Mouse (Mus musculus) lung, adult 2 months (tissue): ENCODE data around the gene Ift43. TPM values are rescaled to one million over a fixed set of nuclear protein-coding genes. Genes with fewer than 3 reads are reported as not detected.

Experiments
- DNase-seq: peaks from one replicate; pipeline ENCODE4 v3.0.0; 2022
- H3K4me1 ChIP-seq: fragments of 200-500 bp; 2 replicates; pipeline ENCODE4 v1.6.1; 2011; ENCODE audit warnings: low read length; ENCODE audit not compliant: control insufficient read depth, insufficient read depth
- H3K4me3 ChIP-seq: fragments of 200-500 bp; replicated peaks from 2 replicates; pipeline ENCODE3; 2011; ENCODE audit warnings: low read depth, mild to moderate bottlenecking, control low read depth, low read length; ENCODE audit errors: extremely low read depth
- CTCF ChIP-seq: fragments of 200-500 bp; IDR thresholded peaks from 2 replicates; pipeline ENCODE4 v1.5.1; 2011; ENCODE audit warnings: mild to moderate bottlenecking, low read length, control low read depth; ENCODE audit not compliant: insufficient read depth
- POLR2A ChIP-seq: fragments of 200-500 bp; IDR thresholded peaks from 2 replicates; pipeline ENCODE4 v1.6.1; 2011; ENCODE audit warnings: low read depth, mild to moderate bottlenecking, control low read depth, low read length, borderline replicate concordance; ENCODE audit errors: extremely low read depth
- WGBS: fragments of 180-500 bp; shearing (Covaris S2); methylation state at CpG from one replicate; pipeline ENCODE4 v1.1.7; 2018; 5-methylcytosine and 5-hydroxymethylcytosine counted together
- polyA plus RNA-seq: library from polyadenylated mRNA; depleted of rRNA; stranded (reverse); fragments of >200 nt; gene quantifications from 2 replicates; pipeline ENCODE4 v1.2.3, GENCODE M21; 2012

Gene Ift43
- polyA plus RNA-seq, 1 experiment = 49.6 TPM

DNA sequence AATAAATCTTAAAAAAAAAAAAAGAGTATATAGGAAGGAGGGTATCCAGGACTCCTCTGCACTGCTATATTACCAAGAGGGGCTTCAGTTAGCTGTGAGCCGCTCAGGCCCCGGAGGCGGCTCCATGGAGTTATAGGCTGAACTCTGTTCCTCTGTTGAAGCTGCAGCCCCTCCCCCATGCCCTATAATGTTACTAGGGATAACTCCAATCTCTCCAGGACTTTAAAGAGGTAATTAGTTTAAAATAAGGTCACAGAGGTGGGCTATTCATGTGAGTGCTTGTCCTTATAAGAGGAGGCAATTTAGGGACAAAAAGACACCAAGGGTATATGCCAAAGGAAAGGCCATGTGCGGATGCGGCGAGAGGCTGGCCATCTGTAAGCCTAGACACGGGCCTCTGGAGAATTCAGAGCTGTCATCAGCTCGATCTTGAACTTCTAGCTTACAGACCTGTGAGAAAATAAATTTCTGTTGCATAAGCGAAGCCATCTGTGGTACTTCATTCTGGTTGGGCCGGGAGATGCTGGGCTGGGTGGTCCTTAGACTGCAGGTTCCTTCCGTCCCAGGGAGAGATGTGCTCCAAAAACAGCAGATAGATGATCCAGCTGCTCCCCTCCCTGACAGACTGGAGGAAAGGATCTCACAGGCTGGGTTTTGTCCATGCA is 94.5 kb downstream of the Ift43 start:
- DNase-seq = no peak
- 79% methylated on average over 11 of the region's 11 CpGs for WGBS
- H3K4me1 ChIP-seq = no peaks in the 10 kb centered on the region
- TF ChIP-seq CTCF = no peak
- TF ChIP-seq POLR2A = no peak
- no peak overlapping the region for H3K4me3 ChIP-seq

GRCm38 (mm10) chr12:86179266-86179665 is 96.9 kb downstream of the Ift43 start:
- no peak for DNase-seq
- 72% methylated on average over 7 of the region's 7 CpGs for WGBS
- TF ChIP-seq CTCF = no peak
- TF ChIP-seq POLR2A = no peak
- Histone ChIP-seq H3K4me3 (no peak overlapping the region), H3K4me1 (no peaks in the 10 kb centered on the region)

DNA sequence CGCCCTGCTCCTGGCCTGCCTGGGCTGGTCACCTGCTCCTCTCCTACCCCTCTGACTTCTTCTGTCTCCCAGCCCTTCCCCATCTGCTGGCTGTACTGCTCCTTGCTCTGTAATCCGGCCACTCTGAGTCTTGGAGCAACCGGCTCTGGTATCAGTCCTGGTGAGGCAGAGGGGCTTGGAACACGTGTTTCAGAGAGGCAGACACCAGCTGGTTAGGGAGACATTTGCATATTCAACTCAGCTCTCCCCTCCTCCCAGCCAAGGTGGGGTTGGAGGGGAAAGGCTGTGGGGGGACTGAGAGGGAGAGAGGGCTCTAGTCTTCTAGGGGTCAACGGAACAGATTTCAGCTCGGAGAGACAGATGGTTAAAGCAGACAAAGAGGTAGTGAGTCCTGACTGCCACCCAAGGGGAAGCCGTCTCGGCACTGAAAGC is 99.0 kb downstream of the Ift43 start:
- H3K4me3 ChIP-seq = no peak overlapping the region

GRCm38 (mm10) chr12:86181879-86182278 is 99.5 kb downstream of the Ift43 start:
- no peak for TF ChIP-seq POLR2A
- TF ChIP-seq CTCF = no peak
- Histone ChIP-seq H3K4me1 (no peaks in the 10 kb centered on the region), H3K4me3 (no peak overlapping the region)
- DNase-seq = no peak
- 49% methylated on average over 2 of the region's 2 CpGs for WGBS

More for the DNA sequence above, 99.0 kb downstream of the Ift43 start:
- no peak for DNase-seq
- WGBS = 35% methylated on average over 8 of the region's 8 CpGs
- no peak for TF ChIP-seq CTCF
- no peak for TF ChIP-seq POLR2A
- H3K4me1 ChIP-seq = no peaks in the 10 kb centered on the region

GRCm38 (mm10) chr12:86182414-86182813 is 100.1 kb downstream of the Ift43 start:
- Histone ChIP-seq H3K4me1 (no peaks in the 10 kb centered on the region), H3K4me3 (no peak overlapping the region)
- DNase-seq = no peak
- WGBS = 75% methylated on average over 1 of the region's 1 CpGs
- no peak for TF ChIP-seq POLR2A
- no peak for TF ChIP-seq CTCF

DNA sequence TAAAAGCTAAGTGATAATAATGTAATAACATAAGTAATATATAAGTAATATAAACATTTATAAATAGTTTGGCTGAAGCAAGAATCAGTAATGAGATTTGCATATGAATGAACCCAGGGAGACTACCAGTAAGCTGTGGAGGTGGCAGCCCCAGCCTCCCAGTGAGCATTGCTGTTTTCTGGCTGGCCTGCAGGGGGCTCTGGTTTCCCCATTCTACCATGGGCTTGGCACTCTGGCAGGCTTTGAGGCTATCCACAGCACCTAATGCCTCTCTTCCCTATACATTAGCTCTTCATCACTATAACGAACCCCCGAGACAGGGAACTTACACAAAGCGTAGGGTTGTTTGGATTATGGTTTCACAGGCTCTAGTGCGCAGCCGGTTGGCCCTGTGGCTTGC is 105.8 kb downstream of the Ift43 start:
- Histone ChIP-seq H3K4me1 (no peaks in the 10 kb centered on the region), H3K4me3 (no peak overlapping the region)
- 71% methylated on average over 5 of the region's 5 CpGs for WGBS
- DNase-seq = no peak
- TF ChIP-seq POLR2A (no peak), CTCF (peak; percentile 34)

GRCm38 (mm10) chr12:86189601-86190323 is 107.4 kb downstream of the Ift43 start:
- Histone ChIP-seq H3K4me1 (no peaks in the 10 kb centered on the region), H3K4me3 (no peak overlapping the region)
- no peak for DNase-seq
- TF ChIP-seq CTCF (no peak), POLR2A (no peak)
- WGBS = 17% methylated on average over 19 of the region's 19 CpGs

GRCm38 (mm10) chr12:86192036-86192449 is 109.7 kb downstream of the Ift43 start:
- TF ChIP-seq POLR2A = no peak
- TF ChIP-seq CTCF = no peak
- Histone ChIP-seq H3K4me3 (no peak overlapping the region), H3K4me1 (no peaks in the 10 kb centered on the region)
- DNase-seq = no peak
- WGBS = 42% methylated on average over 15 of the region's 15 CpGs

GRCm38 (mm10) chr12:86196944-86197343 is 114.6 kb downstream of the Ift43 start:
- WGBS = 88% methylated on average over 7 of the region's 7 CpGs
- DNase-seq = no peak
- Histone ChIP-seq H3K4me1 (no peaks in the 10 kb centered on the region), H3K4me3 (no peak overlapping the region)
- TF ChIP-seq POLR2A (no peak), CTCF (no peak)
